Mouse (Mus musculus) forebrain, embryonic 11.5 days (tissue): ENCODE data around the gene Scn3b. TPM values are rescaled to one million over a fixed set of nuclear protein-coding genes. Genes with fewer than 3 reads are reported as not detected.

ENCODE experiments used
- ATAC-seq: fragments of 200-750 bp; cut with Nextera tagmentation; replicated peaks from 2 replicates; pipeline ENCODE4 v1.8.0; 2017; ENCODE audit warnings: moderate TSS enrichment; ENCODE audit not compliant: low FRiP score
- DNase-seq: peaks from one replicate; pipeline ENCODE4 v3.0.0-alpha.2; 2017; ENCODE audit warnings: low spot score
- H3K27ac ChIP-seq: fragments of 300-500 bp; sonication (generic); 2 replicates; pipeline ENCODE4 v1.5.1; 2014; ENCODE audit warnings: low read depth, low read length
- H3K27me3 ChIP-seq: fragments of 300-500 bp; sonication (generic); 2 replicates; pipeline ENCODE4 v1.6.1; 2014; ENCODE audit warnings: mild to moderate bottlenecking, low read length, mixed read lengths; ENCODE audit not compliant: control insufficient read depth, insufficient read depth
- H3K36me3 ChIP-seq: fragments of 300-500 bp; sonication (generic); 2 replicates; pipeline ENCODE4 v1.6.1; 2014; ENCODE audit warnings: mild to moderate bottlenecking, low read length, moderate library complexity, mixed read lengths; ENCODE audit not compliant: control insufficient read depth, insufficient read depth
- H3K4me1 ChIP-seq: fragments of 300-500 bp; sonication (generic); replicated peaks from 2 replicates; pipeline ENCODE4 v1.6.1; 2014; ENCODE audit warnings: low read length, mixed read lengths; ENCODE audit not compliant: control insufficient read depth, insufficient read depth
- H3K4me2 ChIP-seq: fragments of 300-500 bp; sonication (generic); 2 replicates; pipeline ENCODE4 v1.6.1; 2014; ENCODE audit warnings: low read depth, mild to moderate bottlenecking, low read length, moderate library complexity, mixed read lengths; ENCODE audit not compliant: severe bottlenecking
- H3K4me3 ChIP-seq: fragments of 300-500 bp; sonication (generic); 2 replicates; pipeline ENCODE4 v1.5.1; 2014; ENCODE audit warnings: low read depth, low read length
- H3K9ac ChIP-seq: fragments of 300-500 bp; sonication (generic); 2 replicates; pipeline ENCODE4 v1.6.1; 2014; ENCODE audit warnings: low read length
- H3K9me3 ChIP-seq: fragments of 300-500 bp; sonication (generic); 2 replicates; pipeline ENCODE4 v1.6.1; 2016; ENCODE audit warnings: low read length, mixed read lengths; ENCODE audit not compliant: control insufficient read depth
- WGBS: fragments of 180-500 bp; shearing (Covaris S2); extraction: QIAGEN DNeasy Blood & Tissue Kit; methylation state at CpG from one replicate; pipeline ENCODE4 v1.1.7; 2014; 5-methylcytosine and 5-hydroxymethylcytosine counted together
- polyA plus RNA-seq: library from polyadenylated mRNA; unstranded; fragments of >200 nt; fragmentation: Nextera tagmentation; extraction: Ambion mirVana; gene quantifications from 2 replicates; pipeline ENCODE4 v1.2.1, GENCODE M21; 2014

The Scn3b gene
- polyA plus RNA-seq, 1 experiment from 2014 or later = 9.7 TPM

DNA sequence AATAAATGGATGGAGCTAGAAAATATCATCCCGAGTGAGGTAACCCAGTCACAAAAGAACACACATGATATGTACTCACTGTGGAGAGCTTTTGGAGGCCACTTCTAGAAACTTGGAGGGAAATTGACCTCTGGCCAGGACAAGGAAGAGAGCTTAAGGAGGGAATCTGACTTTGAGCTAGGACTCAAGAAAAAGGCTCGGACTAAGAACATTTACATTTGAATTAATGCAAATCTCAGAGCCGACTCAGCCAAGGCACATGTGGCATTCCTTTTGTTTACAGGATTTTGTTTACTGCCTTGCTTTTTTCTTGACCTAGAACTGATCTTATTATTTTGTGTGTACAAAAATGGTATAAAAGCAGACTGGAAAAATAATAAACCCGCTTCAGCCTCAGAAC, 29.3 kb upstream of the Scn3b start:
- Histone ChIP-seq H3K4me3 (no peak overlapping the region), H3K9ac (no peak overlapping the region), H3K36me3 (no peaks in the 10 kb centered on the region), H3K4me2 (no peak overlapping the region), H3K9me3 (no peaks in the 10 kb centered on the region), H3K27ac (no peak overlapping the region), H3K4me1 (0 out of 2 replicates have a peak, but pooled peaks cover 2% of the 10 kb centered on the region), H3K27me3 (peaks cover 3% of the 10 kb centered on the region; the same call in 1 of the 2 replicates)
- DNase-seq = no peak
- ATAC-seq = no peak
- WGBS = 22% methylated on average over 4 of the region's 4 CpGs

DNA sequence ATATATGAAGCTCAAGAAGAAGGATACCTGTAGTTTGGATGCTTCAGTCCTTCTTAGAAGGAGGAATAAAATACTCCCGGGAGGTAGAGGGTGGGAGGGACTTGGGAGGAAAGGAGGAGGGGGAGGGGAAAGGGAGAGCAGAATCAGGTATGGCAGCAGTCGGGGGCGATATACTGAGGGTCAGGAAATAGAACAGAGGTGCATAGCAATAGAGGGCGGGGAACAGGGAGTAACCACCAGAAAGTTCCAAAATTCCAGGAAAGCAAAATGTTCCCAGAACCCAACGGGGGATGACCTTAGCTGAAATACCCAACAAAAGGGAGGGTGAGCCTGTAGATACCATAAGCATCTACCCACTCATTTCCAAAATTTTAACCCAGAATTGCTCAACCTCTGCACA, 28.7 kb upstream of the Scn3b start:
- DNase-seq = no peak
- Histone ChIP-seq H3K4me3 (no peak overlapping the region), H3K9me3 (no peaks in the 10 kb centered on the region), H3K9ac (no peak overlapping the region), H3K27me3 (peaks cover 3% of the 10 kb centered on the region; the same call in 1 of the 2 replicates), H3K4me1 (0 out of 2 replicates have a peak, but pooled peaks cover 2% of the 10 kb centered on the region), H3K4me2 (no peak overlapping the region), H3K27ac (no peak overlapping the region), H3K36me3 (no peaks in the 10 kb centered on the region)
- 23% methylated on average over 5 of the region's 5 CpGs for WGBS
- ATAC-seq = no peak

- no peaks in the 10 kb centered on the region for H3K36me3 ChIP-seq
- no peaks in the 10 kb centered on the region for H3K9me3 ChIP-seq
- DNase-seq = peak; percentile 71
- peak overlapping the region; percentile 32; the same call in 1 of the 2 replicates for H3K27ac ChIP-seq
- H3K4me3 ChIP-seq = peak overlapping the region; percentile 34
- H3K27me3 ChIP-seq = peaks cover 3% of the 10 kb centered on the region; the same call in 1 of the 2 replicates
- WGBS = under 1% methylated on average over 15 of the region's 15 CpGs
- H3K4me1 ChIP-seq = 0 out of 2 replicates have a peak, but pooled peaks cover 2% of the 10 kb centered on the region
- H3K9ac ChIP-seq = peak overlapping the region; percentile 52; the same call in 1 of the 2 replicates
- H3K4me2 ChIP-seq = peak overlapping the region; percentile 53
- peak; percentile 91 for ATAC-seq
These were observed 27.7 kb upstream of the Scn3b start for GRCm38 (mm10) chr9:40241223-40241801.

GRCm38 (mm10) chr9:40241951-40242888, 26.8 kb upstream of the Scn3b start:
- H3K4me2 ChIP-seq = peak overlapping the region; percentile 53
- no peak for DNase-seq
- 52% methylated on average over 12 of the region's 13 CpGs for WGBS
- peak overlapping the region; percentile 52; the same call in 1 of the 2 replicates for H3K9ac ChIP-seq
- H3K4me1 ChIP-seq = 0 out of 2 replicates have a peak, but pooled peaks cover 2% of the 10 kb centered on the region
- peak; percentile 70 for ATAC-seq
- H3K4me3 ChIP-seq = peak overlapping the region; percentile 34
- H3K27me3 ChIP-seq = peaks cover 3% of the 10 kb centered on the region; the same call in 1 of the 2 replicates
- no peaks in the 10 kb centered on the region for H3K9me3 ChIP-seq
- H3K36me3 ChIP-seq = no peaks in the 10 kb centered on the region
- no peak overlapping the region; the same call in 1 of the 2 replicates for H3K27ac ChIP-seq

GRCm38 (mm10) chr9:40245466-40245865, 23.6 kb upstream of the Scn3b start:
- Histone ChIP-seq H3K27me3 (peaks cover 2% of the 10 kb centered on the region; the same call in 1 of the 2 replicates), H3K27ac (no peak overlapping the region), H3K9me3 (no peaks in the 10 kb centered on the region), H3K4me1 (0 out of 2 replicates have a peak, but pooled peaks cover 2% of the 10 kb centered on the region), H3K9ac (no peak overlapping the region), H3K4me3 (no peak overlapping the region), H3K4me2 (no peak overlapping the region), H3K36me3 (no peaks in the 10 kb centered on the region)
- ATAC-seq = no peak
- WGBS = 77% methylated on average over 9 of the region's 9 CpGs
- no peak for DNase-seq

GRCm38 (mm10) chr9:40245974-40246665, 22.9 kb upstream of the Scn3b start:
- Histone ChIP-seq H3K4me3 (no peak overlapping the region), H3K36me3 (no peaks in the 10 kb centered on the region), H3K9me3 (no peaks in the 10 kb centered on the region), H3K4me1 (0 out of 2 replicates have a peak, but pooled peaks cover 2% of the 10 kb centered on the region), H3K27me3 (no peaks in the 10 kb centered on the region), H3K4me2 (no peak overlapping the region), H3K27ac (no peak overlapping the region), H3K9ac (no peak overlapping the region)
- DNase-seq = no peak
- 91% methylated on average over 7 of the region's 7 CpGs for WGBS
- no peak for ATAC-seq

- no peak for DNase-seq
- no peak overlapping the region for H3K9ac ChIP-seq
These were observed 22.3 kb upstream of the Scn3b start for GRCm38 (mm10) chr9:40246702-40247101.

DNA sequence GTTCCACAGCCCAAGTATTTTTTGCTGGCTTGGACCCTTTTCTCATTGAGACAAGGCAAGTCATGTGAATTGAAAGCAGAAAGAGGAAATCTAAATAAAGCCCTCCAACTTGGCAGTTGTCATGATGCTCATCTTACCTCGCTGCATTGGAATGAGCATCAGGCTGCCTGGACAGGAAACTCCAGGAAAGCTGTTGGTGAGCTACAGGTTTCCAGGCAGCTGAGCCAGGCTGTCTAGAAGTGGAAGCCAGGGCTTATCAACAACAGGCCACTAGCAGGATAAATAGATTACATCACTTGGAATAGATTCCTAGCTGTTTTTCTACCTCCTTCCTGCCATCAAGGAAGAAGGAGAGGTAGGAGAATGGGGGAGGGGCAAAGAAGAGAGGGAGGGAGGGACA, 19.9 kb upstream of the Scn3b start:
- no peaks in the 10 kb centered on the region for H3K36me3 ChIP-seq
- WGBS = 91% methylated on average over 1 of the region's 1 CpGs

More at GRCm38 (mm10) chr9:40246702-40247101, 22.3 kb upstream of the Scn3b start:
- H3K27me3 ChIP-seq = no peaks in the 10 kb centered on the region
- no peak overlapping the region for H3K4me3 ChIP-seq
- 87% methylated on average over 6 of the region's 6 CpGs for WGBS
- H3K36me3 ChIP-seq = no peaks in the 10 kb centered on the region
- 0 out of 2 replicates have a peak, but pooled peaks cover 2% of the 10 kb centered on the region for H3K4me1 ChIP-seq
- ATAC-seq = no peak
- no peaks in the 10 kb centered on the region for H3K9me3 ChIP-seq
- no peak overlapping the region for H3K4me2 ChIP-seq
- H3K27ac ChIP-seq = no peak overlapping the region

More for the DNA sequence above, 19.9 kb upstream of the Scn3b start:
- ATAC-seq = no peak
- no peaks in the 10 kb centered on the region for H3K27me3 ChIP-seq
- DNase-seq = no peak
- no peak overlapping the region for H3K4me2 ChIP-seq
- H3K9me3 ChIP-seq = no peaks in the 10 kb centered on the region
- H3K4me1 ChIP-seq = no peaks in the 10 kb centered on the region
- no peak overlapping the region for H3K9ac ChIP-seq
- H3K27ac ChIP-seq = no peak overlapping the region
- no peak overlapping the region for H3K4me3 ChIP-seq
